Mouse (Mus musculus) cerebellum, adult 2 months (tissue): ENCODE measurements around the gene Gjc2.

Source experiments
- CTCF ChIP-seq: fragments of 200-500 bp; IDR thresholded peaks from 2 replicates; pipeline ENCODE4 v1.5.1; 2011; ENCODE audit warnings: low read depth, mild to moderate bottlenecking, control low read depth, low read length, moderate library complexity, borderline replicate concordance; ENCODE audit not compliant: insufficient read depth
- POLR2A ChIP-seq: fragments of 200-500 bp; IDR thresholded peaks from 2 replicates; pipeline ENCODE4 v1.6.1; 2011; ENCODE audit warnings: low read length, control low read depth, borderline replicate concordance; ENCODE audit not compliant: insufficient read depth

GRCm38 (mm10) chr11:59169807-59170206, 13.2 kb downstream of the Gjc2 start:
- TF ChIP-seq CTCF (no peak), POLR2A (no peak)
